Mouse (Mus musculus) limb, embryonic 14.5 days (tissue): ENCODE results near the gene Olfr9. TPM values are rescaled to one million over a fixed set of nuclear protein-coding genes. Genes with fewer than 3 reads are reported as not detected.

ENCODE experiments used
- ATAC-seq: fragments of 200-750 bp; cut with Nextera tagmentation; 2 replicates; pipeline ENCODE4 v1.8.0; 2017; ENCODE audit warnings: low read depth, moderate number of reproducible peaks, moderate TSS enrichment; ENCODE audit not compliant: low FRiP score
- DNase-seq: peaks from one replicate; pipeline ENCODE4 v3.0.0-alpha.2; 2015; ENCODE audit warnings: low spot score
- H3K27ac ChIP-seq: fragments of 300-500 bp; sonication (generic); replicated peaks from 2 replicates; pipeline ENCODE4 v1.5.1; 2014; ENCODE audit warnings: low read depth, mild to moderate bottlenecking, low read length, moderate library complexity, mixed read lengths
- H3K27me3 ChIP-seq: fragments of 300-500 bp; sonication (generic); 2 replicates; pipeline ENCODE4 v1.6.1; 2014; ENCODE audit warnings: low read length, mixed read lengths; ENCODE audit not compliant: control insufficient read depth, insufficient read depth
- H3K36me3 ChIP-seq: fragments of 300-500 bp; sonication (generic); 2 replicates; pipeline ENCODE4 v1.6.1; 2014; ENCODE audit warnings: mild to moderate bottlenecking, low read length, moderate library complexity, mixed read lengths; ENCODE audit not compliant: control insufficient read depth, insufficient read depth
- H3K4me1 ChIP-seq: fragments of 300-500 bp; sonication (generic); 2 replicates; pipeline ENCODE4 v1.6.1; 2014; ENCODE audit warnings: antibody characterized with exemption, low read length, mixed read lengths; ENCODE audit not compliant: control insufficient read depth, insufficient read depth
- H3K4me2 ChIP-seq: fragments of 300-500 bp; sonication (generic); replicated peaks from 2 replicates; pipeline ENCODE4 v1.6.1; 2014; ENCODE audit warnings: low read depth, mild to moderate bottlenecking, low read length, moderate library complexity; ENCODE audit not compliant: severe bottlenecking
- H3K4me3 ChIP-seq: fragments of 300-500 bp; sonication (generic); replicated peaks from 2 replicates; pipeline ENCODE4 v1.5.1; 2014; ENCODE audit warnings: low read length
- H3K9ac ChIP-seq: fragments of 300-500 bp; sonication (generic); 2 replicates; pipeline ENCODE4 v1.6.1; 2014; ENCODE audit warnings: mild to moderate bottlenecking, low read depth, low read length, moderate library complexity; ENCODE audit not compliant: severe bottlenecking
- H3K9me3 ChIP-seq: fragments of 300-500 bp; sonication (generic); 2 replicates; pipeline ENCODE4 v1.6.1; 2016; ENCODE audit warnings: low read length; ENCODE audit not compliant: control insufficient read depth
- POLR2A ChIP-seq: fragments of 200-500 bp; IDR thresholded peaks from 2 replicates; pipeline ENCODE4 v1.8.0; 2012; ENCODE audit warnings: inconsistent platforms, mild to moderate bottlenecking, moderate library complexity, borderline replicate concordance; ENCODE audit not compliant: insufficient read depth, insufficient read length; ENCODE audit errors: extremely low read depth
- WGBS: fragments of 180-500 bp; shearing (Covaris S2); extraction: QIAGEN DNeasy Blood & Tissue Kit; methylation state at CpG from one replicate; pipeline ENCODE4 v1.1.7; 2014; 5-methylcytosine and 5-hydroxymethylcytosine counted together
- polyA plus RNA-seq, 2 experiments: library from polyadenylated mRNA; depleted of rRNA in 1 of 2; stranded (reverse) in 1 of 2; unstranded in 1 of 2; fragments of >200 nt; fragmentation: Nextera tagmentation in 1 of 2; extraction: Ambion mirVana in 1 of 2; gene quantifications; 2 replicates each; pipeline versions ENCODE4 v1.2.1 to v1.2.3; 2012 to 2014

Olfr9 gene
- polyA plus RNA-seq, 2 experiments, result not detected

DNA sequence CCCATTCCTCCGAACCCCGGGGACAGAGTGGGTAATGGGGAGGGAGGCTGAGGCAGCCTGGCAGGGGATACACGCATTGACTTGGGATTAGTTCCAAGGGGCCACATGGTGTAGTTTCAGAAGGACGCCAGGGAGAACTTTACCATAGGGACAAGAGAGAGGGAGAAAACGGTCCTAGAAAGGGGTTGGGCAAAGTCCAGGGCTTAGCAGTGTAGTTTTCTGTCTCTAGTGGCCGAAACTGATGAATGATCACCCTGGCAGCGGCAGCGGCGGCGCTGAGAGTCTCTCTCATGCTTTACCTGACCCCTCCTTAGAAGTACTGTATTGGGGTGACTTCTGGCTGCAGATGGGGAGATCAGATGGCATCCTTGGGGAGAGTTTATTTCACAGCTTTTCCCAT lies 30.9 kb upstream of the Olfr9 start:
- WGBS, result 79% methylated on average over 10 of the region's 10 CpGs
- H3K36me3 ChIP-seq, result no peaks in the 10 kb centered on the region
- H3K4me2 ChIP-seq, result no peak overlapping the region
- ATAC-seq, result no peak
- no peaks in the 10 kb centered on the region for H3K9me3 ChIP-seq
- H3K9ac ChIP-seq, result no peak overlapping the region
- no peak overlapping the region for H3K4me3 ChIP-seq
- no peak for TF ChIP-seq POLR2A
- H3K4me1 ChIP-seq, result no peaks in the 10 kb centered on the region
- H3K27ac ChIP-seq, result no peak overlapping the region
- no peak for DNase-seq
- no peaks in the 10 kb centered on the region for H3K27me3 ChIP-seq

DNA sequence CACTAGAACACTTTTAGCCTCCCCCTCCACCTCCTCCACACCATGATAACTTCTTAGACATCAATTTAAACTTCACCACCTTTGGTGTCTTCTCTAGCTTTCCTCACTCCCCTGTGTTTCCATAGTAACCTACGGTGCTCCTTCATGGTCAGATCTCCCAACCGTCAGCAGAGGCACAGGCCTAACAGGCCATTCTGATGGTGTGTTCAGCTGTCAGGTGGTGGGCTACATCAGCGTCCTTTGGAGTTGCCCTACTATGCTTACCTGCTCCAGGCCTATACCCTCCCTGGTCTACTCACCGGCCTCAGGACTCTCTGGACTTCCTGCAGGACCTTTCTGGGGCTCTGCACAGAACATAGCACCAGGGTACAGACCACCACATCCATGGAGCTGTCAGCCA lies 29.1 kb upstream of the Olfr9 start:
- DNase-seq (no peak), ATAC-seq (no peak)
- no peaks in the 10 kb centered on the region for H3K27me3 ChIP-seq
- H3K9ac ChIP-seq, result no peak overlapping the region
- no peaks in the 10 kb centered on the region for H3K4me1 ChIP-seq
- no peak overlapping the region for H3K4me3 ChIP-seq
- no peaks in the 10 kb centered on the region for H3K36me3 ChIP-seq
- H3K27ac ChIP-seq, result no peak overlapping the region
- WGBS, result 77% methylated on average over 4 of the region's 4 CpGs
- no peaks in the 10 kb centered on the region for H3K9me3 ChIP-seq
- no peak overlapping the region for H3K4me2 ChIP-seq
- TF ChIP-seq POLR2A, result no peak

DNA sequence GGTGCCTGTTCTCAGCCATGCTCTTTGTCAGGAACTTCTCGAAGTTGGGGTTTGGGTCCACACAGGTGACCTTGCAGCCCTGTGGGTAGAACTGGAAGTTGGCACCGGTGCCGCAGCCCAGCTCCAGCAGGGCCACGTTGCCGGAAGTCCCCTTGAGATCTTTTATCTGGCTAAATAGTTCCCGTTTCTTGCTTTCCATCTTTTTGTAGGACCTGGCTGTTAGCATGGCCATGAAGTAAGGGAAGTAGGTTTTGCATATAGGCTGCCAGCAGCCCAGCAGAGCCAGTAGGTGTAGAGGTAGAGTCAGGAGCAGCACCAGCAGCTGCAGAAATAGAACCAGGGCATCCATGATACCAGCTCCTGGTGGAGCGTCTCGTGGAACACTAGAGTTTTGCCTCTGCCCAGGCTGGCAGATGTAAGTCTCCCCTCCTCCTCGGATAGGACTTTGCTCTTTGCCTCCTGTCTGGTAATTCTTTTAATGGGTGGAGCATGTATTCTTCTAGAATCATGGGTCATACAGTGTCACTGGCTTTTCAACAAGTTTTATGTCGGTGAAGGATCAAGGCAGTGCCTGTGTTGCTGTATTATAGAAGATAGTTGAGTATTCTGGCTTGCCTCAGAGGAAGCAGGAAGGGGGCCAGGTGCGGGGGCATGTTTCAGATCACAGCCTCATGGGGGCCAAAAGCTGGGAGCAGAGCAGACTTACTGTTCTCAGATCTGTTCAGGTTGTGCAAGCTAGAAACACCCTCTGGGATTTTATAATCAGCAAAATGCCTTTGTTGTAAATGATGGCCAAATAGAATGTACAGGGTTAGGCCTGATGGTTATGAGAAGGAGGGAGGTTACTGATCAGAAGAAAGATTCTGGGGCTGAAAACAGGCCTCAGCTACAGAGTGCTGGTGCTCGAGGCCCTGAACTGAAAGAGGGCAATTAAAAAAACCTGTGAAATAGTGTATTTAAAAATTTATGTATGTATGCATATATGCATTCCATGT lies 28.3 kb upstream of the Olfr9 start, which contains the start of gene Mettl7b:
Gene Mettl7b (minus strand): TSS at position 399 of the 995 bp plus-strand sequence.
- TF ChIP-seq POLR2A, result no peak
- no peaks in the 10 kb centered on the region for H3K36me3 ChIP-seq
- DNase-seq, result no peak
- no peaks in the 10 kb centered on the region for H3K27me3 ChIP-seq
- 79% methylated on average over 12 of the region's 12 CpGs for WGBS
- no peak within 1 kb of the TSS for H3K4me3 ChIP-seq
- H3K4me1 ChIP-seq, result no peaks in the 10 kb centered on the region
- ATAC-seq, result no peak
- no peaks in the 10 kb centered on the region for H3K9me3 ChIP-seq
- H3K9ac ChIP-seq, result no peak within 1 kb of the TSS
- H3K4me2 ChIP-seq, result no peak within 1 kb of the TSS
- H3K27ac ChIP-seq, result no peak within 1 kb of the TSS

DNA sequence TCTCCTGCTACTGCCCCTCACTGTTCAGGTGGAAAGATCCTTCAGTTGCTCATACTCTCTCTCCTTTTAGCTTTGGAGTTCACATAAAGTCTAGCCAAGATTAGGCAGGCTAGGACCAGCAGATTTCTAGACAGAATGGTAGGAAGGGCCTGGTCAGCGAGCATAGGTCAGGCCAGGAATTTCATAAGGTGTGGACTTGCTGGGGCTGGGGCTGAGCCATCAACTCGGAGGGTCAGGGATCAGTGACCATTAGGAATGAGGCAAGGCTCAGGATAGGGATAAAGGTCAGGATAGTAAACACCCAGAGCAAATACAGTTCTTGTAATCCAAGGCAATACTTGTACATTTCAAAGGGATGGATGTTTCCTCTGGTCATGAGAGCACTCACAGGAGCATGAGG lies 24.3 kb upstream of the Olfr9 start:
- Histone ChIP-seq H3K4me1 (no peaks in the 10 kb centered on the region), H3K27ac (no peak overlapping the region), H3K9ac (no peak overlapping the region), H3K9me3 (no peaks in the 10 kb centered on the region), H3K4me3 (no peak overlapping the region), H3K36me3 (no peaks in the 10 kb centered on the region), H3K27me3 (no peaks in the 10 kb centered on the region), H3K4me2 (no peak overlapping the region)
- no peak for TF ChIP-seq POLR2A
- WGBS, result 71% methylated on average over 2 of the region's 2 CpGs
- ATAC-seq (no peak), DNase-seq (no peak)

DNA sequence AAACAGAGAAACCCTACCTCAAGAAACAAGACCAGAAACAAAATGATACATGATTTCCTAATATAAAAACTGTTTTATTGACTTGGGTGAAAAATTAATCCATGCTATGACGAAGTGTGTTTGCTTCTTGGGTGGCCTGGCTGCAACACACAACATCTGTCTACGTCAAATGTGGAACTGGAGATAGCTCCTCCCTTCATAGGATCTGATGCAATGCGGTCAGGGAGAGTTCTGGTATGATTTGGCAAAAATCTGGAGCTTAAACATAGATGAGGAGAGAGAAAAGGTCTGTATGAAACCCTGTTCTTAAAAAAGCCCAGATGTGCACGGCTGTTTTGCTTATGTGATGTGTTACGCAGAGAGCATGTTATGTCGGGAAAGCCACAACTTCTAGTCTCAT lies 23.4 kb upstream of the Olfr9 start:
- WGBS, result 79% methylated on average over 6 of the region's 6 CpGs
- no peak overlapping the region for H3K4me3 ChIP-seq
- no peak for DNase-seq
- no peaks in the 10 kb centered on the region for H3K27me3 ChIP-seq
- H3K4me2 ChIP-seq, result no peak overlapping the region
- no peak for TF ChIP-seq POLR2A
- H3K9me3 ChIP-seq, result no peaks in the 10 kb centered on the region
- no peak overlapping the region for H3K27ac ChIP-seq
- no peak for ATAC-seq
- H3K4me1 ChIP-seq, result no peaks in the 10 kb centered on the region
- no peaks in the 10 kb centered on the region for H3K36me3 ChIP-seq
- no peak overlapping the region for H3K9ac ChIP-seq
